Mouse (Mus musculus): ENCODE data around the gene Gngt2. TPM values are rescaled to one million over a fixed set of nuclear protein-coding genes. Genes with fewer than 3 reads are reported as not detected.
"Not testable (repeated sequence)": the region's sequence is repeated elsewhere in the genome, so short reads cannot be mapped to it uniquely, and the experiment has no call there.

The Gngt2 gene
- total RNA-seq, 2 experiments from 2014 or later: 23.2 to 23.8 TPM

GRCm38 (mm10) chr11:95840694-95841497, 3.9 kb downstream of the Gngt2 start:
- DNase-seq: no peak

DNA sequence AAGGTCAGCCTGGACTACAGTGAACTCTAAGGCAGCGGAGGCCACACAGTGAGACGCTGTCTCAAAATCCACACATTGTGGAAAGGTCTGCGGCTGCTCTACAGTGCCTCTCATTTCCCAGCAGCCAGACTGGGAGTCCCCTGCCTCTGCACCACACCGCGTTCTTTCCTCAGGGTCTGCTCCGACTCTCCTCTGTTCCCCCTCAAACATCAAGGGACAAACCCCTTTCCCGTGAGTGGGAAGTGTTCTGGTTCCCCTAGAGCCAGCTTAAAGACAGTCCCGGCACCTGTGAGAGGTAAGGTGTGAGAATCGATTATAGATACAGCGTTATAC, 4.4 kb downstream of the Gngt2 start:
- DNase-seq: no peak

- DNase-seq: peak; percentile 59
Measured at GRCm38 (mm10) chr11:95842074-95842681, 5.2 kb downstream of the Gngt2 start, which contains the start of gene Abi3. Abi3 (minus strand) TSS chr11:95842476.

- no peak for DNase-seq
Measured at GRCm38 (mm10) chr11:95842953-95843352, 5.9 kb downstream of the Gngt2 start.

DNA sequence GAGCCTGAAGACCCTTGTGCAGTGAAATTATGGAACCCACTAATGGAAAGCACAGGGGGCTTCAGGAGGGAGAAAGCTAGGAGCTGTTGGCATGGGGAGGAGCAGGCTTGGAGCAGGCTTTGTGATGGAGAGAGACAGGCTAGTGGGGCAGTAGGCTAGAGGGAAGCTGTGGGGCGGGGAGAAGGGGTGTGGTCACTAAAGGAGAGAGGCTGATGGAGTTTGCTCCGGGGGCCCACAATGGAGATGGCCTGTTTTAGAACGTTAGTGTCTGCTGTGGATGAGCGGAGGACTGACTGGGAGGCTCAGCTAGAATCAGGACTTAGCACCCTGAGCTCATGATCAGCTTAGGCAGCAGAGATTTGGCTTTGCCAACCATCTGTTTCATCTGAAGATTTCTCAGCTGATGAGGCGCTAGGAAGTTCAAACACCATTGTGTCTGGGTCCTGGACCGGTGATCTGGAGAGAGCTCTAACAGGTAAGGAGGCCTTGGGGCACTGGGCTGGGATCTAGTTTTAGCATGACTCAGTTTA, 6.5 kb downstream of the Gngt2 start:
- DNase-seq: no peak

DNA sequence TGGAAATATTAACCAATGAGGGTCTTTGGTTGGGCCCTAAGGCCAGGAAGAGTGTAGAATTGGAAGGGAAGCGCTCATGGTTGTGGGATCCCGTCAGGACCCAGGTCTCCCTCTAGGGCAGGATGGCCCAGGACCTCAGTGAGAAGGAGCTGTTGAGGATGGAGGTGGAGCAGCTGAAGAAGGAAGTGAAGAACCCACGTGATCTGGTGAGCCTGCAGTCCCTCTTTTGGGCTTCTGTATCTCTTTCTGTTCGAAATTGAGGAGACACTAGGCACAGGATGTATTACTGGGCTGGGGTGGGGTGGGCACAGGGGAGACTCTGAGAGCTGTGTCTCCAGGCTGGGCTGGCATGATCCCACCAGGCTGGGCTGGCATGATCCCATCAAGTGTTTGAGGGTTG, 7.9 kb downstream of the Gngt2 start:
- DNase-seq: no peak

- no peak for DNase-seq
Measured at GRCm38 (mm10) chr11:95850898-95851297, 13.9 kb downstream of the Gngt2 start.

GRCm38 (mm10) chr11:95853684-95854083, 16.7 kb downstream of the Gngt2 start:
- peak; percentile 77 for DNase-seq

GRCm38 (mm10) chr11:95857306-95857705, 20.3 kb downstream of the Gngt2 start:
- DNase-seq: no peak

DNA sequence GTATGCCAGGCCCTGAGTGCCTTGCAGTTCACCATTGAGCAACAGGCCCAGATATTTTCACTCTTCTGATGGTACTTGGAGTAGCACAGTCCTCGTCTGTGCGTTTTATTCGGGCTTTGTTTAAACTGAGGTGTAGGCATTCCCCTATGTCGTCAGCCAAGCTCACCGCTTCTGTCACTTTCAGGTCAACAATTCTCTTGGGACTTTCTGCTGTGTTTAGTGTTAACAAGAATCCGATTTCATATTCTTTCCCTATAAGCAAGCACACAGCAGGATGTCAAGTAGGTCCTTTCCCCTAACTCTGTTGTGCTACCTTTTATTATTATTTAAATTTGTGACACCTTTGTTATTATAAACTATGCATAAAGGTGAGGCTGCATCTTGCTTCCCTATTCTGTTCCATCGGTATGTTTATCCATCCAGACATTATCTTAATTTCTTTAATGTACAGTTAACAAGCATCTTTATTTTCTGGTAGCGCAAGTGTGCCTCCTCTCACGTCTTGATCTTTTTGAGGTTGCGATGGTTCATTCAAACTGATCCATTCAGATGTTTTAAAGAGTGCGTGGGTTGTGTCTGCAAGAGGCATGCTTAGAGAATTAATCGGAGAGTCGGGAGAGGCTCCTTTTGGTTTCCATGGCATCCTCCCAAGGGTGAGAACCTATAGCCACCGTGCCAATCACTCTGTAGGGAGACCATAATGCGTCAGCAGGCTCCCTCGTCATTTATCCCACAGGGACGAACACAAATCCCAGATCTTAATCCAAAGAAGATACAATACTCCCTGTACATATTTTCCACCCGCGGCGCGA, 20.9 kb downstream of the Gngt2 start:
- DNase-seq: no peak

DNA sequence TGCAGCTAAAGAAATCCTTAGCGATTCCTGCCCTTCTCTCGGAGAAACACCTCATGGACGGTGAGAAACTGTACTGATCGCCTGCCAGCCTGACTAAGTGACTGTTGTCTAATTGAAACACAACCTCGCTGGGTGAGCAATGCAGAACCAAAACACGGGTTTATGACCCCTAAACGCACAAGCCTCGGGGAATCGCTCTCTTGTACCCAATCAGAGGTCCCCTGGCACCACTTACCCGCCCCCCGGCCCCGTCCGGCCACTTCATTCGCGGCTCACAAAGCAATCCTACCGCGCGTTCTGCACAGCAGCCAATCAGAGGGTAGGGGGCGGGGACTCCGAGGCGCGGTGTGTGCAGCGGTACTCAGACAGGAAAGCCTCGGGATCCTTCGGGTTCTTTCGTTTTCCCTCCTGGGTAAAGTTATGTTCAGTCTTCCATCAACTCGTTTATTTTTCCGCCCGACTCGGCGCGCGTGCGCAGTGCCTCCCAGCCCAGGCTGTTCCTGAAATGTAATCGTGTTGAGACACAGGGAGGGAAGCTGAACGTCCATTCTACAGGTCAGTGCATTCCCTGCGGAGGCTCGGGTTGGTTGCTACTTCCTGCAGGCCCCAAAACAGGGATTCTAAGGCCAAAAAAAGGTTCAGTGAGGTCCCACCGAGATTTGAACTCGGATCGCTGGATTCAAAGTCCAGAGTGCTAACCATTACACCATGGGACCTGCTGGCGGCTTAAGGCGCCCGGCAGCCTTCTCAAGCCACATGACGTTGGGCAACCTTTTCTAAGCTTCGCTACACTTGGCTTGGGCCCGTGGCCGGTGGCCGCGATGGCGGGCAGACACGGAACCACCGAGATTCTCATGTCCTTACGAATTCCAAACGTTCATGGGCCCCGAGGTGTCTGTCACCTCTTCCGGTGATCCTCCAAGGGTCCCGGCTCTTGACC, 21.8 kb downstream of the Gngt2 start:
- DNase-seq: peak; percentile 97

- DNase-seq: no peak
Measured at GRCm38 (mm10) chr11:95859468-95859855, 22.4 kb downstream of the Gngt2 start.

DNA sequence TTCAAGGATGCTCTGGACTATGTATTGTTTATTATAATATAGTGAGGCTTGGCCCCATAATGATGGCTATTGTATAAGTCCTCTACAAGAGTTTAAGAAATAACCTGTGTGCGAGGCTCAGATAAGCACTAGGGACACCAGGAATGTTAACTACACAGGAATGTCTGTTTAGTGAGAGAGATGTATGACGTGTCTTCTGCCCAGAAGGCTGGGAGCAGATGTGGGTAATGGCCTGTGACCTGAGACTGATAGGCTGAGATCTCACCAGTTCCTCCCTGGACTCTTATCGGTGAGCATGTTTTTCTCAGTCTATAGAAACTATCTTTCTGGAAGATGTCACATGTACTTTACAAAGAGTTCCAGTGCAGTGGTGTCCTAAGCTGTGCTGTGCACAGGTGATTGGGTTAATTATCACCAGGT, 23.1 kb downstream of the Gngt2 start:
- no peak for DNase-seq

- no peak for DNase-seq
Measured at GRCm38 (mm10) chr11:95861397-95861796, 24.4 kb downstream of the Gngt2 start.

DNA sequence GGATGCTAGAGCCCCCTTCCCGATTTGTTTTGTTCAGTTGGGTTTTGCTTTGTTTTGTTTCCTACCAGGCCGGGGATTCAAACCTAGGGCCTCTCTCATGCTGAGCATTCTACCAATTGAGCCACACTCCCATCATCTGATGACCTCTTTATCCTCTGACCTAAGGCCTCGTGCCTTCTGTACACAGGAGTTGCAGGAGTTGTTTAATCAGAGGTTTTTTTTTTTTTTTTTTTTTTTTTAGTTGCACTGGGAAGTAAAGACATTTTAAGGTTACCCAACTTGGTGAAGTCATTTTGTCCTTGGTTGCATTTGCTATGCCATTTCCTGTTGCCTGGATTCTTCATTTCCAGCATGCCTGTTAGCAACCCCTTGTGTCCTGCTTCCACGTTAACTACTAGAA, 32.4 kb downstream of the Gngt2 start:
- DNase-seq: no peak

DNA sequence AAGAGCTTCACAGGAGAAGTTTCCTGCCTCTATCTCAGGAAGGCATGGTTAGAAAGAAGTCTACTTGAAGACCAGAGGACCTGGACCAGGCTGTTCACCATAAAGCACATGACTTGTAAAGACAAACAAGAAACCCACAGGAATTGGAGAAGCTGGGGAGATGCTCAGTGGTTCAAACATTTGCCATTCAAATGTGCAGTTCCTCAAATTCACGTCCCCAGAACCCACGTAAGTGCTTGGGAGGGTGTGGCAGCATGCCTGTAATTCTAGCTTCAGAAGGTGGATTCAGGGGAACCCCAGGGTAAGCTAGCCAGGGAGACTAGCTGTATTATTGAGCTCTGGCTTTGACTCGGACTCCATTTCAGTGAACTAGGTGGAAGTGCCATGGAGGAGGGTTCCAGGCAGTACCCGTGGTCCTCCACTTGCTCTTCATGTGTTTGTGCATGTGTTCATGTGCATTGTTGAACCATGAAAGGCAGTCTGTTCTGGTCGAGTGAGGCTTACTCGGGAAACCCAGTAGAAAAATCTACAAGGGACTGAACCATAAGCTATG, 33.0 kb downstream of the Gngt2 start:
- no peak for DNase-seq

GRCm38 (mm10) chr11:95875804-95876203, 38.8 kb downstream of the Gngt2 start:
- DNase-seq: no peak

DNA sequence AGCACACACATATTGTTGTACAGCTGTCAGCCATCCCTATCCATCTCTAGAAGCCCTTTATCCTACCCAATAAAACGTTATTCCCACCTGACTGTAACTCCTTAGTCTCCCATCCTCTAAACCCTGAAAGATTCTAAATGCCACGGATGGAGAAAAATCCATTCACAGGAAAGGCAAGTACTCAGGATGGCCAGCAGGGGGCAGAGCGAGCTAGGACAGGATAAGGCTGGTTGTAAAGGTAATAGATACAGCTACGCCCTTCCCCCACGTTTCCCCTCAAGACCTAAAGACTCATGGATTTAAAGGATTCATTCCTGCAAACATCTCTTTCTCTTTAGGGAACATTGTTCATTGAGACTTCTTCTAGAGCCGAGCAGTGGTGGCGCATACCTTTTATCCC, 39.3 kb downstream of the Gngt2 start:
- DNase-seq: peak; percentile 77

GRCm38 (mm10) chr11:95879861-95880260, 42.8 kb downstream of the Gngt2 start:
- DNase-seq: not testable (repeated sequence)

DNA sequence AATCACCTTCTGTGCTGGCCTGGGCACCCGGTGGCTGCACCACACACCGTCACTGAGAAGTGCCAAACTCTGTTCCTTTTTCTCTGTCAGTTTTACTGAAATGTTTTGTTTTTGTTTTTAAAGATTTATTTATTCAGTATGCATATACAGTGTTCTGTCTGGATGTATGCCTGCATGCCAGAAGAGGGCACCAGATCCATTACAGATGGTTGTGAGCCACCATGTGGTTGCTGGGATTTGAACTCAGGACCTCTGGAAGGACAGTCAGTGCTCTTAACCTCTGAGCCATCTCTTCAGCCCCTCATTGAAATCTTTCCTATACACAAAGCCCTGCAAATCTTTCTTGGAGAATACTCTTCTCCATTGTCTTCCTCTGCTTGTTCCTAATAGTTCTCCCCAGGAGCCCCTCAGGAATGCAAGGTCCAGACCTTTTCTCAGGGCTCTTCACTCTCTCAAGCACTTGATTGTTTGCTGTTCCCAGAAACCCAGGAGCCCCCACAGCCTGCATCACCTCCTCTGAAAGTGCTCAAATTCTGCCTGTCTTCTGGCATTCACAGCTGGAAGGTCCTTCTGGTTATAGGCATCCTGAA, 53.5 kb downstream of the Gngt2 start:
- no peak for DNase-seq
